12 mouse cellular contexts compared by ENCODE assay signal in genomic region chr2:55101279-55101678, GRCm38 (mm10).
A peak's percentile ranks its signal among the peaks of the same experiment; 100 is the strongest.
DNase-seq lines count a peak whose midpoint lies in the region; ATAC-seq and TF ChIP-seq lines count a peak whose summit lies in the region.
"Had no signal": no experiment of that assay in that cellular context is flagged by ENCODE, and none has a peak within 500 bp of the region (broad histone marks: within the 10 kb centered on the region; RNA-seq: fewer than 3 reads in every experiment).

No protein-coding gene starts in this region.

- no peaks in the 10 kb centered on the region for H3K27me3 ChIP-seq in ES-Bruce4 (ENCODE audit: control insufficient read depth, insufficient read depth, low read length, poor library complexity, severe bottlenecking)
- H3K27me3 ChIP-seq in forebrain, embryonic 14.5 days (replicated peaks; ENCODE audit: control insufficient read depth, insufficient read depth, low read length): no peaks in the 10 kb centered on the region
- H3K27me3 ChIP-seq: midbrain, embryonic 13.5 days had no signal

- no peak overlapping the region for H3K9ac ChIP-seq in ES-Bruce4 (ENCODE audit: low read depth, poor library complexity, severe bottlenecking)
- H3K9ac ChIP-seq in forebrain, embryonic 14.5 days (ENCODE audit: low read length): no peak overlapping the region
- H3K9ac ChIP-seq: midbrain, embryonic 13.5 days had no signal

- no peak overlapping the region for H3K4me3 ChIP-seq in gastrocnemius, adult 2 months
- H3K4me3 ChIP-seq in left cerebral cortex, adult 2 months: no peak overlapping the region
- no peak overlapping the region for H3K4me3 ChIP-seq in ES-Bruce4 (ENCODE audit: low read depth, low read length)
- no peak overlapping the region for H3K4me3 ChIP-seq in cortical plate, adult 2 months (ENCODE audit: insufficient read depth, low read length)
- H3K4me3 ChIP-seq in forebrain, embryonic 14.5 days (ENCODE audit: low read depth, low read length): no peak overlapping the region
- H3K4me3 ChIP-seq: midbrain, embryonic 13.5 days had no signal

- no peaks in the 10 kb centered on the region for H3K9me3 ChIP-seq in ES-Bruce4 (replicated peaks; ENCODE audit: control insufficient read depth, insufficient read depth, low read length, poor library complexity, severe bottlenecking)
- H3K9me3 ChIP-seq in forebrain, embryonic 14.5 days (replicated peaks; ENCODE audit: control insufficient read depth, low read length): no peaks in the 10 kb centered on the region

- no peaks in the 10 kb centered on the region for H3K4me1 ChIP-seq in ES-Bruce4 (ENCODE audit: control insufficient read depth, insufficient read depth, low read length)
- no peaks in the 10 kb centered on the region for H3K4me1 ChIP-seq in cortical plate, adult 2 months (ENCODE audit: control insufficient read depth, insufficient read depth, low read length)
- no peaks in the 10 kb centered on the region for H3K4me1 ChIP-seq in forebrain, embryonic 14.5 days (ENCODE audit: control insufficient read depth, insufficient read depth, low read length)
- H3K4me1 ChIP-seq: midbrain, embryonic 13.5 days had no signal

- H3K4me2 ChIP-seq in forebrain, embryonic 14.5 days (ENCODE audit: low read length): no peak overlapping the region
- H3K4me2 ChIP-seq: midbrain, embryonic 13.5 days had no signal

- 69% methylated on average over 5 of the region's 5 CpGs for WGBS in forebrain, embryonic 14.5 days

- ATAC-seq in megakaryocyte, adult 5-6 weeks (ENCODE audit: poor library complexity, severe bottlenecking): no peak
- ATAC-seq in forebrain, embryonic 14.5 days: no peak
- ATAC-seq: midbrain, embryonic 13.5 days had no signal

- no peaks in the 10 kb centered on the region for H3K36me3 ChIP-seq in ES-Bruce4 (ENCODE audit: control insufficient read depth, insufficient read depth, low read length, poor library complexity, severe bottlenecking)
- H3K36me3 ChIP-seq in forebrain, embryonic 14.5 days (ENCODE audit: control insufficient read depth, insufficient read depth, low read length): no peaks in the 10 kb centered on the region
- H3K36me3 ChIP-seq: midbrain, embryonic 13.5 days had no signal

- TF ChIP-seq POLR2A in ES-Bruce4 (IDR thresholded peaks at IDR 0.05; ENCODE audit: insufficient read depth, low read length): no peak
- no peak for TF ChIP-seq POLR2A in cortical plate, adult 2 months (IDR thresholded peaks at IDR 0.05; ENCODE audit: extremely low read depth, insufficient read depth, low read length)

- no peak overlapping the region for H3K27ac ChIP-seq in gastrocnemius, adult 2 months
- H3K27ac ChIP-seq in left cerebral cortex, adult 2 months: no peak overlapping the region
- no peak overlapping the region for H3K27ac ChIP-seq in ES-Bruce4 (ENCODE audit: insufficient read depth, low read length)
- no peak overlapping the region for H3K27ac ChIP-seq in cortical plate, adult 2 months (ENCODE audit: insufficient read depth, low read length)
- H3K27ac ChIP-seq in forebrain, embryonic 14.5 days (ENCODE audit: low read depth, low read length): no peak overlapping the region
- H3K27ac ChIP-seq: midbrain, embryonic 13.5 days had no signal

- peak; percentile 15; the same call in 1 of the 2 replicates for TF ChIP-seq CTCF in gastrocnemius, adult 2 months (IDR thresholded peaks at IDR 0.05)
- peak; percentile 36 for TF ChIP-seq CTCF in left cerebral cortex, adult 2 months (IDR thresholded peaks at IDR 0.05)
- peak; percentile 56 for TF ChIP-seq CTCF in ES-Bruce4 (IDR thresholded peaks at IDR 0.05; ENCODE audit: low read depth, low read length)
- TF ChIP-seq CTCF in cortical plate, adult 2 months (IDR thresholded peaks at IDR 0.05; ENCODE audit: extremely low read depth, insufficient read depth, low read length): 0 out of 2 replicates have a peak, but pooled peaks have one; percentile 15

- DNase-seq in gastrocnemius, adult 2 months: no peak
- DNase-seq in gastrocnemius, postnatal 36 days: no peak
- DNase-seq in left cerebral cortex, adult 2 months (ENCODE audit: extremely low spot score in 1 of 2, low spot score in 2 of 2): no peak
- no peak for DNase-seq in left cerebral cortex, postnatal 36 days (ENCODE audit: low spot score in 2 of 2)
- no peak for DNase-seq in forebrain, embryonic 14.5 days (ENCODE audit: low spot score)
- DNase-seq: heart, postnatal 36 days; layer of hippocampus, postnatal 36 days; lung, adult 18-20 months had no signal

- intact Hi-C loops in gastrocnemius, adult 2 months (cut with DNase I): no loop called here
- intact Hi-C loops in gastrocnemius, postnatal 36 days (cut with DNase I): no loop called here
- intact Hi-C loops in left cerebral cortex, adult 2 months (cut with DNase I): loop anchor here (5.0 to 10.0 kb wide), 2 partner anchors 204 to 741 kb away; no protein-coding TSS in a partner anchor
- intact Hi-C loops in left cerebral cortex, postnatal 36 days (cut with DNase I): loop anchor here (5.0 kb wide), 1 partner anchor 336 kb away; the partner anchor contains the start of gene Kcnj3

- no peak for TF ChIP-seq EP300 in ES-Bruce4 (IDR thresholded peaks at IDR 0.05; ENCODE audit: insufficient read depth, low read depth, low read length)

Comparison
In these comparisons a context has a peak if more than half of its experiments do, and no peak if none do; other contexts are left out.
1. intact Hi-C loops: an anchor here in left cerebral cortex, adult 2 months (5.0 to 10.0 kb wide) and left cerebral cortex, postnatal 36 days (5.0 kb wide); none called in gastrocnemius, adult 2 months and gastrocnemius, postnatal 36 days.